Mouse (Mus musculus): Measurements from ENCODE around the gene Borcs6. TPM values are rescaled to one million over a fixed set of nuclear protein-coding genes. Genes with fewer than 3 reads are reported as not detected.

Borcs6 gene
- total RNA-seq, 4 experiments from 2014 or later, result 29.8 to 33.9 (median 31.5) TPM

GRCm38 (mm10) chr11:69071262-69071661 lies 11.7 kb downstream of the Borcs6 start:
- DNase-seq, result no peak

- DNase-seq, result no peak
These were observed 12.7 kb downstream of the Borcs6 start for GRCm38 (mm10) chr11:69072234-69072633.

GRCm38 (mm10) chr11:69072666-69073064 lies 13.1 kb downstream of the Borcs6 start:
- no peak for DNase-seq

GRCm38 (mm10) chr11:69073065-69073888 lies 13.8 kb downstream of the Borcs6 start:
- DNase-seq, result peak; percentile 79

GRCm38 (mm10) chr11:69073951-69074775 lies 14.6 kb downstream of the Borcs6 start:
- no peak for DNase-seq

- no peak for DNase-seq
These were observed 15.2 kb downstream of the Borcs6 start for GRCm38 (mm10) chr11:69074776-69075069.

- DNase-seq, result no peak
These were observed 16.4 kb downstream of the Borcs6 start for GRCm38 (mm10) chr11:69075764-69076479.

GRCm38 (mm10) chr11:69076572-69076971 lies 17.1 kb downstream of the Borcs6 start:
- DNase-seq, result peak; percentile 64

- peak; percentile 41 for DNase-seq
These were observed 17.8 kb downstream of the Borcs6 start for GRCm38 (mm10) chr11:69077316-69077715.

GRCm38 (mm10) chr11:69078041-69078440 lies 18.5 kb downstream of the Borcs6 start:
- no peak for DNase-seq

GRCm38 (mm10) chr11:69078805-69079438 lies 19.4 kb downstream of the Borcs6 start:
- no peak for DNase-seq

GRCm38 (mm10) chr11:69080102-69080854 lies 20.8 kb downstream of the Borcs6 start:
- no peak for DNase-seq

GRCm38 (mm10) chr11:69080855-69081222 lies 21.3 kb downstream of the Borcs6 start:
- no peak for DNase-seq

- no peak for DNase-seq
These were observed 22.1 kb downstream of the Borcs6 start for GRCm38 (mm10) chr11:69081613-69082012.

- DNase-seq, result no peak
These were observed 26.1 kb downstream of the Borcs6 start for GRCm38 (mm10) chr11:69085608-69086007.

GRCm38 (mm10) chr11:69086390-69086789 lies 26.9 kb downstream of the Borcs6 start:
- no peak for DNase-seq

GRCm38 (mm10) chr11:69087082-69087481 lies 27.6 kb downstream of the Borcs6 start:
- no peak for DNase-seq

GRCm38 (mm10) chr11:69087597-69087996 lies 28.1 kb downstream of the Borcs6 start:
- DNase-seq, result no peak

- DNase-seq, result peak; percentile 83
These were observed 28.8 kb downstream of the Borcs6 start, which contains the start of gene Vamp2 for GRCm38 (mm10) chr11:69088103-69088855. Vamp2 (plus strand) TSS chr11:69088490.

- no peak for DNase-seq
These were observed 29.5 kb downstream of the Borcs6 start for GRCm38 (mm10) chr11:69088856-69089615.

All from adrenal gland, adult 8-10 months (tissue).